Mouse (Mus musculus) ES-E14 (cell line): ENCODE results near the gene Hist1h4b. TPM values are rescaled to one million over a fixed set of nuclear protein-coding genes. Genes with fewer than 3 reads are reported as not detected.

Experiments
- DNase-seq: peaks from one replicate; pipeline ENCODE4 v3.0.0-alpha.2; 2013; ENCODE audit warnings: low read depth, low spot score
- H3K27ac ChIP-seq: 2 replicates; pipeline ENCODE4 v1.5.1; 2012; ENCODE audit warnings: low read depth, mild to moderate bottlenecking, low read length, moderate library complexity, mixed read lengths; ENCODE audit not compliant: poor library complexity, insufficient read depth, severe bottlenecking
- H3K36me3 ChIP-seq: 2 replicates; pipeline ENCODE4 v1.6.1; 2012; ENCODE audit warnings: mild to moderate bottlenecking, low read length, moderate library complexity, mixed read lengths; ENCODE audit not compliant: control insufficient read depth, poor library complexity, insufficient read depth, severe bottlenecking
- H3K4me1 ChIP-seq, 2 experiments: fragments of 150-350 bp in 1 of 2; sonication (generic) in 1 of 2; 2 replicates each; pipeline ENCODE4 v1.6.1; 2012; ENCODE audit warnings: low read length in 2 of 2, mild to moderate bottlenecking in 1 of 2, mixed read lengths in 1 of 2; ENCODE audit not compliant: control insufficient read depth in 2 of 2, insufficient read depth in 2 of 2, poor library complexity in 1 of 2
- H3K4me3 ChIP-seq, 2 experiments: fragments of 150-350 bp in 1 of 2; sonication (generic) in 1 of 2; 2 replicates each; pipeline ENCODE4 v1.5.1; 2012; ENCODE audit warnings: low read length in 2 of 2, low read depth in 1 of 2, mild to moderate bottlenecking in 1 of 2, mixed read lengths in 1 of 2; ENCODE audit not compliant: insufficient read depth in 1 of 2, poor library complexity in 1 of 2, severe bottlenecking in 1 of 2
- H3K9ac ChIP-seq: 2 replicates; pipeline ENCODE4 v1.6.1; 2012; ENCODE audit warnings: low read depth, mild to moderate bottlenecking, low read length, mixed read lengths; ENCODE audit not compliant: poor library complexity, insufficient read depth, severe bottlenecking
- H3K9me3 ChIP-seq: fragments of 150-350 bp; sonication (generic); 2 replicates; pipeline ENCODE4 v1.6.1; 2012; ENCODE audit warnings: low read depth, mild to moderate bottlenecking, low read length; ENCODE audit not compliant: control insufficient read depth, insufficient read depth
- CHD2 ChIP-seq: IDR thresholded peaks from 2 replicates; pipeline ENCODE4 v1.6.1; 2014; ENCODE audit warnings: mild to moderate bottlenecking, low read depth, low read length, inconsistent platforms
- HCFC1 ChIP-seq: IDR thresholded peaks from 2 replicates; pipeline ENCODE4 v1.6.1; 2012; ENCODE audit warnings: low read length, inconsistent platforms, borderline replicate concordance; ENCODE audit not compliant: insufficient read depth
- MAFK ChIP-seq: IDR thresholded peaks from 2 replicates; pipeline ENCODE4 v1.6.1; 2014; ENCODE audit warnings: mild to moderate bottlenecking, low read depth, low read length, inconsistent platforms; ENCODE audit not compliant: insufficient read depth
- ZC3H11A ChIP-seq: IDR thresholded peaks from 2 replicates; pipeline ENCODE4 v1.6.1; 2012; ENCODE audit warnings: low read depth, mild to moderate bottlenecking, inconsistent platforms, low read length, borderline replicate concordance
- ZNF384 ChIP-seq: IDR thresholded peaks from 2 replicates; pipeline ENCODE4 v1.6.1; 2012; ENCODE audit warnings: low read depth, low read length, inconsistent platforms
- in situ Hi-C, 2 experiments: fragments of 600-800 bp; cut with MboI; formaldehyde crosslinking; loops; one replicate each; pipeline ENCODE4 v1.15.1; 2025; ENCODE audit warnings: low sequenced_read_pairs in 2 of 2, inconsistent platforms in 1 of 2; ENCODE audit not compliant: unreplicated experiment in 2 of 2
- total RNA-seq: library from RNA; depleted of rRNA; stranded (reverse); fragments of 300-350 nt; gene quantifications from 2 replicates; pipeline ENCODE4 v1.2.3, GENCODE M21; 2012

Hist1h4b gene
- total RNA-seq, 1 experiment = 1,339 TPM

GRCm38 (mm10) chr13:23739069-23739921, 17.5 kb upstream of the Hist1h4b start:
- Histone ChIP-seq H3K36me3 (no peaks in the 10 kb centered on the region), H3K4me1 (peaks cover 0 to 3% of the 10 kb centered on the region in 2 experiments; a peak in 3 of 4 replicates), H3K4me3 (peak overlapping the region; percentile 66 to 74), H3K9me3 (no peaks in the 10 kb centered on the region), H3K9ac (peak overlapping the region; percentile 91), H3K27ac (peak overlapping the region; percentile 100)
- peak; percentile 29; the same call in 1 of the 2 replicates for TF ChIP-seq CHD2
- TF ChIP-seq HCFC1 = peak; percentile 68; the same call in 1 of the 2 replicates
- no peak for TF ChIP-seq MAFK
- in situ Hi-C loops = no loop called here
- peak; percentile 93 for DNase-seq

GRCm38 (mm10) chr13:23739922-23740252, 16.9 kb upstream of the Hist1h4b start:
- no peak for DNase-seq

DNA sequence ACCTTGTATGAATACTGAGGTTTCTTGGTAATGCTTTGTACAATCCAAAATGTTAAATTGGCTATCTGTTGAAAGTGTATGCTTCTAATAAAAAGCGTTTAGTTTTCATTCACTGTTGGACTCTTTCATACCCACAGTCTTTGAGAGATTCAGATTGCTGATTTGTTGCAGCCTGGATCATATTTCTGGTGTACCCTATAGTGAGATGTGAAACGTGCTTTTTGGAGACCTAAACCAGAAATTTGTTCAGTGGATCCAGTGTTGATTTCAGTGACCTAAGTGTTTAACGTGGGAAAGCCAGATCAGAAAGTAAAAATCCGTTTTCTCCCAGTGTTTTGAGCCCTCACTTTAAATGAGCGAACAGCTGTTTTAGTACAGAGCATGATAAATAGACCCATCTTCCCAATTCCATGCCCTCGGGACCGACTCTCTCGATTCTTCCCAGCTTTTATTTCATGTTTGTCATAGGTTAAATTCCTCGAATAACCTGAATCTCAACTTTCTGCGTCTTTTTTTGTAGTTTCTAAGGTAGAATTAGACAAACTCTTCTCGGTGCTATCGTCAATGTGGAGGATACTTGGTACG, 16.5 kb upstream of the Hist1h4b start:
- peak overlapping the region; percentile 91; the same call in 1 of the 2 replicates for H3K9ac ChIP-seq
- peak overlapping the region; percentile 100; the same call in 1 of the 2 replicates for H3K27ac ChIP-seq
- TF ChIP-seq ZNF384 (no peak), HCFC1 (no peak), MAFK (no peak), CHD2 (no peak), ZC3H11A (no peak)
- peak overlapping the region; percentile 66 to 74 for H3K4me3 ChIP-seq
- H3K9me3 ChIP-seq = no peaks in the 10 kb centered on the region
- no peak for DNase-seq
- in situ Hi-C loops = loop anchor here in 1 of 2 experiments (5.0 to 10.0 kb wide), 3 partner anchors 48 to 1706 kb away; partner anchors contain the start of genes Hist1h1d, Hist1h2ah, Hist1h2bk and Hist1h4f
- peaks cover 0 to 3% of the 10 kb centered on the region in 2 experiments; a peak in 3 of 4 replicates for H3K4me1 ChIP-seq
- no peaks in the 10 kb centered on the region for H3K36me3 ChIP-seq

More at GRCm38 (mm10) chr13:23739922-23740252, 16.9 kb upstream of the Hist1h4b start:
- no peaks in the 10 kb centered on the region for H3K9me3 ChIP-seq
- TF ChIP-seq CHD2 (no peak), ZC3H11A (no peak)
- peak overlapping the region; percentile 91 for H3K9ac ChIP-seq
- peak overlapping the region; percentile 100 for H3K27ac ChIP-seq
- in situ Hi-C loops = loop anchor here in 1 of 2 experiments (5.0 to 10.0 kb wide), 3 partner anchors 48 to 1705 kb away; partner anchors contain the start of genes Hist1h1d, Hist1h2ah, Hist1h2bk and Hist1h4f
- peak overlapping the region; percentile 66 to 74 for H3K4me3 ChIP-seq
- H3K36me3 ChIP-seq = no peaks in the 10 kb centered on the region
- H3K4me1 ChIP-seq = peaks cover 0 to 3% of the 10 kb centered on the region in 2 experiments; a peak in 3 of 4 replicates

DNA sequence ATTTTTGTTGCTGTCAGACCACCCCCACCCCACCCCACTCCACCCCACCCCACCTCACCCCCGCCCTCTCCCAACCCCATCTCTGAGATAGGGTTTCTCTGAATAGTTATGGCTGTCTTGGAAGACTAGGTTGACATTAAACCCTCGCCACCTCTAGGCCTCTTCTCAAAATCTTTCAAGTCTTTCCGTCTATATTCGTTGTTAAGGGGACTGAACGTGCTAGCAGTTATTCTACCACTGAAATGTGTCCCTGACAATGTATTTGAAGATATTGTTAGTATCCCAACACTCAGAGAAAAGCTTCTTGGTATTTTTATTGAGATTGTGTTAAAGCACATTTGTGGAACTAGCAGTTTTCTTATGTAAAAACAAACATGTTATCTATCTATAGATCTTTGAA, 15.9 kb upstream of the Hist1h4b start:
- Histone ChIP-seq H3K4me3 (peak overlapping the region; percentile 53 to 56), H3K27ac (peak overlapping the region; percentile 100; the same call in 1 of the 2 replicates), H3K36me3 (no peaks in the 10 kb centered on the region), H3K4me1 (peaks cover 0 to 3% of the 10 kb centered on the region in 2 experiments; a peak in 3 of 4 replicates), H3K9me3 (no peaks in the 10 kb centered on the region), H3K9ac (no peak overlapping the region; the same call in 1 of the 2 replicates)
- DNase-seq = no peak
- TF ChIP-seq ZNF384 = no peak
- TF ChIP-seq MAFK = no peak
- no peak for TF ChIP-seq HCFC1
- TF ChIP-seq CHD2 = no peak
- no peak for TF ChIP-seq ZC3H11A
- in situ Hi-C loops = loop anchor here in 1 of 2 experiments (5.0 to 10.0 kb wide), 3 partner anchors 49 to 1706 kb away; partner anchors contain the start of genes Hist1h1d, Hist1h2ah, Hist1h2bk and Hist1h4f
